Mouse (Mus musculus) midbrain, embryonic 16.5 days (tissue): ENCODE measurements around the gene Ralgds. TPM values are rescaled to one million over a fixed set of nuclear protein-coding genes. Genes with fewer than 3 reads are reported as not detected.
A peak's percentile ranks its signal among the peaks of the same experiment; 100 is the strongest.

ENCODE experiments used
- ATAC-seq: fragments of 200-750 bp; cut with Nextera tagmentation; 2 replicates; pipeline ENCODE4 v1.8.0; 2017; ENCODE audit warnings: moderate TSS enrichment
- H3K27ac ChIP-seq: fragments of 300-500 bp; sonication (generic); 2 replicates; pipeline ENCODE4 v1.5.1; 2014; ENCODE audit warnings: mild to moderate bottlenecking, low read length, mixed read lengths
- H3K27me3 ChIP-seq: fragments of 300-500 bp; sonication (generic); 2 replicates; pipeline ENCODE4 v1.6.1; 2014; ENCODE audit warnings: low read depth, low read length, mixed read lengths; ENCODE audit not compliant: control insufficient read depth, insufficient read depth
- H3K36me3 ChIP-seq: fragments of 300-500 bp; sonication (generic); 2 replicates; pipeline ENCODE4 v1.6.1; 2014; ENCODE audit warnings: mild to moderate bottlenecking, low read length, moderate library complexity, mixed read lengths; ENCODE audit not compliant: control insufficient read depth, insufficient read depth
- H3K4me1 ChIP-seq: fragments of 300-500 bp; sonication (generic); 2 replicates; pipeline ENCODE4 v1.6.1; 2014; ENCODE audit warnings: mild to moderate bottlenecking, low read length, mixed read lengths; ENCODE audit not compliant: control insufficient read depth, insufficient read depth
- H3K4me2 ChIP-seq: fragments of 300-500 bp; sonication (generic); 2 replicates; pipeline ENCODE4 v1.6.1; 2014; ENCODE audit warnings: mild to moderate bottlenecking, low read length, mixed read lengths
- H3K4me3 ChIP-seq: fragments of 300-500 bp; sonication (generic); 2 replicates; pipeline ENCODE4 v1.5.1; 2014; ENCODE audit warnings: low read depth, mild to moderate bottlenecking, low read length, moderate library complexity, mixed read lengths
- H3K9ac ChIP-seq: fragments of 300-500 bp; sonication (generic); 2 replicates; pipeline ENCODE4 v1.6.1; 2014; ENCODE audit warnings: low read depth, low read length, mixed read lengths
- H3K9me3 ChIP-seq: fragments of 300-500 bp; sonication (generic); replicated peaks from 2 replicates; pipeline ENCODE4 v1.6.1; 2014; ENCODE audit warnings: mild to moderate bottlenecking, low read length, mixed read lengths; ENCODE audit not compliant: control insufficient read depth, poor library complexity, severe bottlenecking
- WGBS: fragments of 180-500 bp; shearing (Covaris S2); extraction: QIAGEN DNeasy Blood & Tissue Kit; methylation state at CpG from one replicate; pipeline ENCODE4 v1.1.7; 2014; 5-methylcytosine and 5-hydroxymethylcytosine counted together
- polyA plus RNA-seq: library from polyadenylated mRNA; unstranded; fragments of >200 nt; fragmentation: Nextera tagmentation; extraction: Ambion mirVana; gene quantifications from 2 replicates; pipeline ENCODE4 v1.2.1, GENCODE M21; 2015

The Ralgds gene
- polyA plus RNA-seq, 1 experiment from 2014 or later: 78.4 TPM

DNA sequence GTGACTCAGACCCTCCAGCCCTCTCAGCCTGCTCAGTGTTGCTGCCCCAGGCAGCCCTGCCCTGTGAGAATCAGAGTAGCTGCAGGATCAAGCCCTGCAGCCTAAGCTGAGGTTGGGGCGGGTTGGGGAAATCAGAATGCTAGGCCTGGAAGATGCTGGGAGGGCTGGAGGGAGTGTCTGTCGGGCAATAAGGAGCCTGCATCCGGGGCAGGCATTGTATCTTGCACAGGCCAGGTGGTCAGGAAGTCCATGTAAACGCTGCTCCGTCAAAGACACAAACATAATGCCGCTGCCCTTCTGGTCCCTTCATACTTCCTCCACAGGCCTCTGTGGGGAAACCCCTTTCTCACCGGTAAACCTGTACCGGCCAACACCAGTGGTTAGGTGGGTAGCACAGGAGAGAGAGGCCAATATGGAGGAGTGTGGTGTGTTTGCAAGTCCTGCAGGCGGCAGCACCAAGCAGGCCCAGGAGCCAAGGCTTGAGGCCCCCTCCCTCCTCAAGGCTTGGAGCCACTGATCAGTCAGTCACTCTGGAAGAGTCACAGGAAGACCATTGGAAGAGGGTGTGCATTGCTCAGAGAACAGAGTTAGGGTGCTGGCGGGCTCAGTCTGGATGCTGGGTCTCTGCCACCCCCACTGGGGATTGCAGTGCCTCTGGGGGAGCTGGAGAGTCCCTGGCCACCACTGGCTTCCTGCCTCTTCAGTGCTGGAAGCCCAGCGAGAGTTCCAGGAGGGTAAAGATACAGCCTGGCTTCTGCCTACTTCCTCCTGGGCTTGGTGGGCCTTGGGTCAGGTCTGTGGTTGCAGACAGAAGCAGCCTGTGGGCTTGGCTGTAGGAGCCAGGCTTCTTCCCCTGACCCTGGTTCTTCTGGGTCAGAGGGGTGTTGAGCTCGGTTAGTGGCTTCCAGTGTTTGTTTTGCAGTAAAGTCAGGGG is 13.3 kb downstream of the Ralgds start:
- 34% methylated on average over 12 of the region's 12 CpGs for WGBS
- peak overlapping the region; percentile 72 for H3K27ac ChIP-seq
- no peaks in the 10 kb centered on the region for H3K36me3 ChIP-seq
- peak overlapping the region; percentile 22; the same call in 1 of the 2 replicates for H3K9ac ChIP-seq
- H3K27me3 ChIP-seq: no peaks in the 10 kb centered on the region
- no peak overlapping the region for H3K4me2 ChIP-seq
- no peak for ATAC-seq
- H3K4me3 ChIP-seq: no peak overlapping the region
- no peaks in the 10 kb centered on the region for H3K9me3 ChIP-seq
- H3K4me1 ChIP-seq: peaks cover 52% of the 10 kb centered on the region

DNA sequence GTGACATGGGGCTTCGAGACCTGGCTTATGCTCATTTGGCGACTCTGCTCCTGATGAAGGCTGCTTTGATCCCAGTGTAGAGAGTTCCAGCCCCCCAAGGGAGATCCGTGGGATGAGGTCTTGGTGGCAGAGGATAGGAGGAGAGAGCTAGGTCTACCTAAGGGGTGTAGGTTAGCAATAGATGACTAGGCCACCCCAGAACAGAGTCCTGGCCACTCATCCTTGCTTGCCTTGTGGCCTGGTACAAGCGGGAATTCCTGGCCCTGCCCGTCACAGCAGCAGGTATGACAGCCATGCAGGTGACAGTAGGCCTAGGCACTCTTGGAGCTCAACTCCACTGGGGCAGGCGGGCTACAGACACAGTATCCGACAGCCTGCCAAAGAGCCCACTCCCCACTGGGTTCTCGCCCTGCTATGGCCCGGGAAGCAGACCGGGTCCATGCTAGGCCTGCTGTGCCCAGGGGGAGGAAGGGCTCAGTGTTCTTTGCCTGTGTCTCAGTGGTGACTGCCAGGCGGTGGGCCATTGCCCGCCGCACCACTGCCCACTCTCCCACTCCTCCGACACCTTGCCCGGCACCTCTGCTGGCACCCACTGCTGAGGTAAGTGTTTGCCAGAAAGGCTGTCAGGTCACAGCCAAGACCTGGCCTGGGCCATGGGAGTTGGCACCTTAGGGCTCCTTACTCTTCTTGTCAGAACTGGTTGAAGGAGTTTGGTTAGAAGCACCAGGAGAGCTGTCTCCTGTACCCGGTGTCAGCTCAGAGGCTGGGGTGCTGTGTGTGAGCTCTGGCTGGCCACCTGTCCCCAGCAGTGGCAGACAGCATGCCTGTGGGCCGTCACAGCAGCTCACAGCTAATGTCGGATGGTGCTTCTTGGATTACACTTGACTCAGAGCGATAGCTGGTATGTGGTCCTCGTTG is 14.8 kb downstream of the Ralgds start:
- Histone ChIP-seq H3K36me3 (no peaks in the 10 kb centered on the region), H3K4me3 (no peak overlapping the region), H3K27me3 (no peaks in the 10 kb centered on the region), H3K9me3 (no peaks in the 10 kb centered on the region), H3K4me1 (peaks cover 64% of the 10 kb centered on the region), H3K27ac (no peak overlapping the region), H3K9ac (peak overlapping the region; percentile 16; the same call in 1 of the 2 replicates), H3K4me2 (no peak overlapping the region)
- no peak for ATAC-seq
- 86% methylated on average over 20 of the region's 20 CpGs for WGBS

- H3K27me3 ChIP-seq: no peaks in the 10 kb centered on the region
- peaks cover 69% of the 10 kb centered on the region for H3K4me1 ChIP-seq
- H3K9me3 ChIP-seq: no peaks in the 10 kb centered on the region
- 83% methylated on average over 7 of the region's 7 CpGs for WGBS
- no peak for ATAC-seq
- H3K9ac ChIP-seq: peak overlapping the region; percentile 22
- no peak overlapping the region for H3K4me2 ChIP-seq
- no peak overlapping the region for H3K27ac ChIP-seq
- H3K4me3 ChIP-seq: no peak overlapping the region
- no peaks in the 10 kb centered on the region for H3K36me3 ChIP-seq
Observed at GRCm38 (mm10) chr2:28528354-28528730, 15.4 kb downstream of the Ralgds start.

DNA sequence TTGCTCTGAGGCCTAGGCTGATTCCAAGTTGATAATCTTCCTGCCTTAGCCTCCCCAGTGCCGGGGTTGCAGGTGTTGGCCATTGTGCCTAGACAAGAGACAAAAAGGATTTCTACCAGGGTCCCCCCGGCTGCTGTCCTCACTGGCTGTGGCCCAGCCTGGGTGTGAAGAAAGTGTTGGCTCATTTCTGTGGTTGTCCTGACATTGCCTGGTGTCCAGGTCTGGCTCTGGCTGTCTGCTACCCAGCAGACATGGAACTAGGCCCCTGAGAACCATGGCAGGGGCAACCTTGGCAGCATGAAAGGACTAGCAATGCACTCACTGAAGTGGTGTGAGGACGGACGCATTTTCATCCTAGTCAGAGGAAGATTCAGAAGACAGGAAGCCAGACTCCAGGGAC is 16.9 kb downstream of the Ralgds start:
- no peaks in the 10 kb centered on the region for H3K36me3 ChIP-seq
- 67% methylated on average over 4 of the region's 4 CpGs for WGBS
- no peaks in the 10 kb centered on the region for H3K9me3 ChIP-seq
- peaks cover 74% of the 10 kb centered on the region for H3K4me1 ChIP-seq
- no peaks in the 10 kb centered on the region for H3K27me3 ChIP-seq
- no peak overlapping the region for H3K4me2 ChIP-seq
- ATAC-seq: no peak
- 0 out of 2 replicates have a peak overlapping the region, but pooled peaks have one; percentile 35 for H3K27ac ChIP-seq
- no peak overlapping the region for H3K9ac ChIP-seq
- H3K4me3 ChIP-seq: no peak overlapping the region

- Histone ChIP-seq H3K4me2 (no peak overlapping the region), H3K4me3 (no peak overlapping the region), H3K27ac (no peak overlapping the region), H3K4me1 (peaks cover 74% of the 10 kb centered on the region), H3K9ac (no peak overlapping the region), H3K9me3 (no peaks in the 10 kb centered on the region), H3K36me3 (no peaks in the 10 kb centered on the region), H3K27me3 (no peaks in the 10 kb centered on the region)
- no peak for ATAC-seq
- WGBS: 46% methylated on average over 7 of the region's 7 CpGs
Observed at GRCm38 (mm10) chr2:28530311-28530710, 17.4 kb downstream of the Ralgds start.

DNA sequence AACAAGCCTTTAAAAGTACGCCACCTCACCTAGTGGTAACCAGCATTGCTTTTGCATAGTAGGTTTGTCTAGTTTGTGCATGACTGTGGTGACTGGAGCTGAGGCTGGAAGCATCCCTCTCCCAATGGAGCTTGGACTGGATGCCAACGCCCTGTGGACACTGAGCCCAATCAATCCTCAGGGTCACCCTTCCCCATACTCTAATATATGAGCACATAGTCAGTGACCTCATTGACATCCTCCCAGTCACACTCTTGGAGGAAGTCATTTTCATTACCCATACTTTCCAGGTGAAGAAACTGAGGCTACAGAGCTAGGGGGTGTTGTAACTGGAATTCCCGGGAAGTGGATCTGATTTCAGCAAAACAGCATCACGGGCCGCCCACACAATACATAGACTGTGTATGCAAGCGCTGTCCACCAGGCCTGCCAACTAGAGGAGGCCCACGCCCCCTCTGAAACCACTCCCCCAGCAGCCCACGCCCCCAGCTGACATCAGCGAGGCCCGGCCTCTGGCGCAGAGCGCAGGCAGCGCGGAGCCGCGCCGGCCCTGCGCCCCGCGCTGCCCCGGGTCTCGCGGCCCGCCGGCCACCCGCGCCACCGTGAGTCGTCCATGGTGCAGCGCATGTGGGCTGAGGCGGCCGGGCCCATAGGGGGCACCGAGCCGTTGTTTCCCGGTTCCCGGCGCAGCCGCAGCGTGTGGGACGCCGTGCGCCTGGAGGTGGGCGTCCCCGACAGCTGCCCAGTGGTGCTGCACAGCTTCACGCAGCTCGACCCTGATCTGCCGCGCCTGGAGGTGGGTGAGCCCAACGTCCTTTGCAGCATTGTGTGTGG is 20.2 kb downstream of the Ralgds start:
- no peaks in the 10 kb centered on the region for H3K36me3 ChIP-seq
- WGBS: 3% methylated on average over 48 of the region's 49 CpGs
- H3K4me1 ChIP-seq: peaks cover 76% of the 10 kb centered on the region
- peak overlapping the region; percentile 58 for H3K4me2 ChIP-seq
- H3K27me3 ChIP-seq: no peaks in the 10 kb centered on the region
- H3K27ac ChIP-seq: peak overlapping the region; percentile 80
- no peaks in the 10 kb centered on the region for H3K9me3 ChIP-seq
- peak overlapping the region; percentile 45 for H3K4me3 ChIP-seq
- ATAC-seq: peak; percentile 89
- H3K9ac ChIP-seq: peak overlapping the region; percentile 63

- Histone ChIP-seq H3K9me3 (no peaks in the 10 kb centered on the region), H3K4me1 (peaks cover 77% of the 10 kb centered on the region), H3K4me3 (peak overlapping the region; percentile 45), H3K27me3 (no peaks in the 10 kb centered on the region), H3K36me3 (no peaks in the 10 kb centered on the region), H3K9ac (peak overlapping the region; percentile 63), H3K4me2 (peak overlapping the region; percentile 58), H3K27ac (peak overlapping the region; percentile 80)
- 48% methylated on average over 7 of the region's 7 CpGs for WGBS
- peak; percentile 1; the same call in 1 of the 2 replicates for ATAC-seq
Observed at GRCm38 (mm10) chr2:28533901-28534435, 21.0 kb downstream of the Ralgds start.
